Mouse (Mus musculus): ENCODE data around the gene Nudt4.

Nudt4 gene

DNA sequence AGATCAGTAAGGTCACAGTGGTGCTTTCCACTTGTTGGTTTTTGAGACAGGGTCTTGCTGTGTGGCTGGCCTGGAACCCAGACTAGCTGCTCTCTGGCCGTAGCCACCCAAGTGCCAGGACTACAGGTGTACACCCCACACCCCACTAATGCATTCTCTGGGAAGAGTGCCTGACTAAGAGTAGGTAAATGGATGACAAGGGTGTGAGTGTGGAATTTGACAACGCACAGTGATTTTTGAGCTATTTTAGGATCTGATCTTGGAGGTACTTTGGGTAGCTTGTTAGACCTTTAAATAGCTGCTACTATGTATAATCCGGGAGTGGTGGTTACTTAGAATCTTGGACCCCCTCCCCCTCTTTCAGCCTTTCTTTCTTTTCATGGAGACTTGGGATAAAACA lies 24.7 kb downstream of the Nudt4 start:
- no peak for DNase-seq (ENCODE audit: low read depth, low spot score)

DNA sequence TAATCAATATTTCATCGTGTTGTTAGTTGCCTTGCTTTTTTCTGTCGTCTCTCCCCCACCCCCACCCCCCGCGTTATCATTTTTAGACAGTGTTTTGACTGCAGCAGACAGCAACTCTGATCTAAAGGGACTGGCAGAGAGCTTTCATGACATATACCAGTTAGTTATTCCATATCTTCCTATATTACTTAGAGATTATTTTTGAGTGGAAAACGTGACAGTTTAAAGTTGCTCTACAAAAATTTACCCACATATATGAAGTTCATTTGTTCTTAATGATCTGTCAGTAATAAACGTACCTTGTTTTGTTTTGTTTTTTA lies 27.8 kb downstream of the Nudt4 start:
- DNase-seq (ENCODE audit: low read depth, low spot score) = no peak

DNA sequence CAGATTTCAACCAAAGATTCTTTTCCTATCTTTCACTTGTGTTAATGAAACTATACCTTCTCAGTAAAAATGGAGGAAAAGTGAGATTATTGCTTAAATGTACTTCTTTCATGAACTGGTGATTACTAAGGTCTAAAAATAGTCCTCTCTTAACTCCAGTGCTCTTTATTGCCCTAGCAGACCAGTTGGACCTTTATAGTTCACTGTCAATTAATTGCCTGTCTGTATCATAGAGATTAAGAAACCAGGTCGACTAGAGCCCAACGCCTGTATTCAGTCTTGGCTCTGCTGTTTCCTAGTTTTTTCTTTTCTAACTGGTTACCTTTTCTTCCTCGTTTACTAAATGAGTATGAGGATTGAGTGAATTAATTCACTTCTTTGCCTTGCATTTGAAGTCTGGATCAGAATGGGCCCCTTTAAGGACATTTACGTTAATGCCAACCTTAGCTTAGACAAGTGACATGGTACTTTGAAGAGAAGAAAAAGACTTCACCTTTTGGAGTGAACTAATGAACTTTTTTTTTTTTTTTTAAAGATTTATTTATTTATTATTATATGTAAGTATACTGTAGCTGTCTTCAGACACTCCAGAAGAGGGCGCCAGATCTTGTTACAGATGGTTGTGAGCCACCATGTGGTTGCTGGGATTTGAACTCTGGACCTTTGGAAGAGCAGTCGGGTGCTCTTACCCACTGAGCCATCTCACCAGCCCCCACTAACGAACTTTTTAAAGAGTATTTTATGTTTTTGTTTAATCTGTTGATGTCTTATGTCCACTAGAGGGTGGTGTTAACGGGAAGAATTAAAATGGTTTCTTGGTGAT lies 28.3 kb downstream of the Nudt4 start:
- DNase-seq (ENCODE audit: low read depth, low spot score) = no peak

DNA sequence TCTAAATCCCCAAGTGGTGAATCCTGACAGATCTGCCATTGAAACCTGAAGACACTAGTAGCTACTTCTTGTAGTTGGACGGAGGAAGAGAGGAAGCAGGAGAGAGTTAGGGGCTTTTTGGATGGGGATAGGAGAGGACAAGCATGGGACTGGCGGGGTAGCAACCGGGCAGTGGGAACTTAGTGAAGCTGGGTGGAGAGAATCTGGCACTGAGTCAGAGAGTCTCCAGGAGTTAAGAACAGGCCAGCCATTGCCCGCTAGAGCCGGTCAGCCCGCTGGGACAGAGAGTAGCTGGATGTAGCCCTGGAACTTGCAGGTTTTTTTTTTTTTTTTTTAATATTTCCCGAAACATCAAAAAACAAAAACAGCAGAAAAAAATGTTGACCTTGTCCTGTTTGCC lies 30.6 kb downstream of the Nudt4 start:
- DNase-seq (ENCODE audit: low read depth, low spot score) = no peak

DNA sequence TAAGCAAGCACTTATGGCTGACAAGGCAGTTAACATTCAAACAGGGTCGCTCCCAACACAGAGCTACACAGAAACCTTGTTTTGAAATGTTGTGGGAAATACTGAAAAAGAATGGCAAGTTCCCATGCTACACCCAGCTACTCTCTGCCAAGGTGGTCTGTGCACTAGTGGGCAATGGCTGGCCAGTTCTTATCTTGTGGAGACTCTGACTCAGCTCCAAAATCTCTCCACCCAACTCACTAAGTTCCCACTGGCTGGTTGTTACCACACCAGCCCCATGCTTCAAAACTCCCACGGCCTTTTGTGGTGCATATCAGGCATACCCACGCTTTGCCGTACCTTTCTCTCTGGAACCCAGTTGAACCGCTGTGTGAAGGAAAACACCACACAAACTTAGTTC lies 31.0 kb downstream of the Nudt4 start:
- DNase-seq (ENCODE audit: low read depth, low spot score) = no peak

DNA sequence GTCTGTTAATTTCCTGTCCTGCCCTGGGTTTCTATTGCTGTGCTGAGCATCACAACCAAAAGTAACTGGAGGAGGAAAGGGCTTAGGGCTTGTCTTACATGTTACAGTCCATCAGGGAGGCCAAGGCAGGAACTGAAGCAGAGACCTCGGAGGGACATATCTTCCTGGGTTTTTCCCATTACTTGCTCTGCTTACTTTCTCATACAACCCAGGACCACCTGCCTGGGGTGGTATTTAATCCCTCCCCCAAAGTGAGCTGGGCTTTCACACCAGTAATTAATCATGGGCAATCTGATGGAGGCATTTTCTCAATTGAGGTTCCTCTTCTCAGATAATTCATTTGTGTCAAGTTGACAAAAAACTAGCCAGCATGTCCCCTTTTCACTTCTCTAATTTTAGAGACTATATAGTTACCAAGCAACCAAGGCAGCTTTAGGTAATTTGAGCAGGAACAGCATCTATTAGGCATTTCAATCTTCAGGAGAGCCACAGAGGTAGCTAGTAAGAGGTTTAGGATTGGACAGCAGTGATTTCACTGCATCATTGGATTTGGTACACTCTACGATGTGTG lies 33.3 kb downstream of the Nudt4 start:
- DNase-seq (ENCODE audit: low read depth, low spot score) = no peak

DNA sequence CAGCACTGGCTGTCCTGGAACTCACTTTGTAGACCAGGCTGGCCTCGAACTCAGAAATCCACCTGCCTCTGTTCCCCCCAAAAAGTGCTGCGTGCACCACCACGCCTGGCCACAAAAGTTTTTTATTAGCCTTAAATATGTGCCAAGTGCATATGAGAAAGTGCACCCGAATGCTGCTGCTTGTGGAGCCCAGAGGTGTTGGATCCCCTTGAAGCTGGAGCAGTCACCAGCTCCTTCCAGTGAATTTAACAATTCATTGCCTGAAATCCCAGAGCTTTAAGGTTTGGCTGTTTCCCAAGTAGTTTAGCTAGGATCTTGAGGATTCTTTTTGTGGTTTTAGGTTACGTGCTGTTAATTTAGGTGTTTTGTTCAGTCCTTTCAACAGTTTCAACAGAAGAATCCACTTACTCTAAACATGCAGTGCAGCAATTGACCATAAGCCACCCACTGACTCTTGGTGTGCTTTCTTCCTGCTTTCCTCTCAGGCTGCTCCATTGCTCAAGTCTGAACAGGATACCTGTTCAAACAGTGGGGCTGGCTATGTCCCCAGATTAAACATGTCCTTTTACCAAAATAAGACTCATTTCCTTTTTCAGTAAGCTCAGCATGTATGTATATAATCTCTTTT lies 37.3 kb downstream of the Nudt4 start:
- no peak for DNase-seq (ENCODE audit: low read depth, low spot score)

DNA sequence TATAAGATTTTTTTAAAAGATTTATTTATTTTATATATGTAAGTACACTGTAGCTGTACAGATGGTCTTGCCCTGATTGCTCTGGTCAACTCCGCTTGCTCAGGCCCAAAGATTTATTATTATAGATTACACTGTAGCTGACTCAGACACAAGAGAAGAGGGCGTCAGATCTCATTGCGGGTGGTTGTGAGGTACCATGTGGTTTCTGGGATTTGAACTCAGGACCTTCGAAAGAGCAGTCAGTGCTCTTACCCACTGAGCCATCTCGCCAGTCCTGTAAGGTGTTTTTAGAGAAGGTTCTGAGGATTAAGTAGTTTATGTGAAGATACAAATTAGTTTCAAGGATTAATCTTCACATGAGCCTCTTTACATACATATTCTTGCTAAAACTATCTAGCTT lies 38.1 kb downstream of the Nudt4 start:
- DNase-seq (ENCODE audit: low read depth, low spot score) = no peak

DNA sequence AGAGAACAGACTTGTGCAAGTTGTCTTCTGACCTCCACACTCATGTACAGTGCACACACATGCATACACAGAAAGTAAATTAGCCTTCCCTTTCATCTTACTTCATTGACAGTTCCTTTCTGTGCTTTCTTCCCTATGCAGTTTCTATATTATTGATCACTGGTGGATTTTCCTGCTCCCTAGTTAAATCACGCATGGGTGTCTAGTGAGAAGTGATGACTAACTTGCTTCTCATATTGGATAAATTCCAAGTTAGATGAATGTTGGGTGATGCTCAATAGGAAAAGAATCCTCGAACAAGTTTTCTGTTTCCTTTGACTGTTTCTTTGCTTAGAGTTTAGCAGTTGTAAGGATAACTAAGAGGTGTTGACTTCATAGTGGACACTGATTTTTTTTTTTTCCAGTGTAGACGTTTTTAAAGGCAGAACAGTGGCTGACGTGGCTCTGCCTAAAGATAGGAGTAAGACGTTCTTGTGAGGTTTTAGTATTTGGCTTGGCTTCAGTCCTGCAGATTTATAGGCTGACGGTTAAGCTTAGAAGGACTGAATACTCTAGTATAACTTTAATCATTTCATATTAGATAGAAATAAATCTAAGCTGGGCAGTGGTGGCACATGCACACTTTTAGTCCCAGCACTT lies 38.8 kb downstream of the Nudt4 start:
- DNase-seq (ENCODE audit: low read depth, low spot score) = no peak

DNA sequence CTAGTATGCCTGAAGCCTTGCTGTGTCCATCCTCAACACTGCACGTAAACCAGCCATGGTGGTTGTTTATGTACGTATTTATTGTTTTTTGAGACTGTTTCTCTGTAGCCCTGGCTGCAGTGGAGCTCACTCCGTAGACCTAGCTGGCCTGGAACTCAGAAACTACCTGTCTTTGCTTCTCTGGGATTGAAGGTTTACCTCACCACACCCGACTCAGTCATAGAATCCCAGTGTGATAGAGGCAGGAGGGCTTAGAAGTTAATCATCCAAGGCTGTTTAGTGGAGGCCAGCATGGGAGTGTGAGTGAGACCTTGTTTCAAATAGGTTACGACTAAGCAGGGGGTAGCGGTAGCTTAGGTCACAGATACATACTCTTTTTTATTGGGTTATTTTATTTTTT lies 46.3 kb downstream of the Nudt4 start:
- DNase-seq (ENCODE audit: low read depth, low spot score) = no peak

DNA sequence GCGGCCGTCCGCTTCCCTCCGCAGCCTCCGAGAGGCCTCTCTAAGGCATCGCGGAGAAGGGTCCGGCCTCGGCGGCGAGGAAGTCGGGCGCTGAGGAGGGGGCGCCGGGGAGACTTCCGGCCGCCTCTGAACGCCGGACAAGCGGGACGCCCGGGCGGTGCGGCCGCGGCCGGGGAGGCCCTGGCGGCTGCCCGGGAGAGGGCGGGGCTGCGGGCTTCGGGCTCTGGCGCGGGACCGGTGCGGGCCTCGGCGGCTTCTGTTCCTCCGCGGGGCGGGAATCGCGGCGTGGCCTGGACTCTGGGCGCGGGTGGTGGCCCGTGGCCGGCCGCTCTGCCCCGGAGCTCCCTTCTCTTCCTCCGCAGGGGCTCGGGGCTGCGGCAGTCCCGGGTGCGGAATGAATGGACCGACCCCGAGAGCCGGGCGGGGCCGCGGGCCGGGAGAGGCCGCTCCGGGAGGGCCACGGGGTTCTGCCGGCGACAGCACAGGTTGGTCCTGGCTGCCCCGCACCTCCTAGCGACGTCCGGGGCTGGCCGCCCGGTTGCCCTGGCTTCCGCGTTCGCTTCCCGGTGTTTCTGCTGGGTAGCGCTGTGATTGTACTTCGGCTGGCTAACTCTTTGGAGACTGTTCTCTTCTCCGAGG lies 48.5 kb downstream of the Nudt4 start:
- no peak for DNase-seq (ENCODE audit: low read depth, low spot score)

DNA sequence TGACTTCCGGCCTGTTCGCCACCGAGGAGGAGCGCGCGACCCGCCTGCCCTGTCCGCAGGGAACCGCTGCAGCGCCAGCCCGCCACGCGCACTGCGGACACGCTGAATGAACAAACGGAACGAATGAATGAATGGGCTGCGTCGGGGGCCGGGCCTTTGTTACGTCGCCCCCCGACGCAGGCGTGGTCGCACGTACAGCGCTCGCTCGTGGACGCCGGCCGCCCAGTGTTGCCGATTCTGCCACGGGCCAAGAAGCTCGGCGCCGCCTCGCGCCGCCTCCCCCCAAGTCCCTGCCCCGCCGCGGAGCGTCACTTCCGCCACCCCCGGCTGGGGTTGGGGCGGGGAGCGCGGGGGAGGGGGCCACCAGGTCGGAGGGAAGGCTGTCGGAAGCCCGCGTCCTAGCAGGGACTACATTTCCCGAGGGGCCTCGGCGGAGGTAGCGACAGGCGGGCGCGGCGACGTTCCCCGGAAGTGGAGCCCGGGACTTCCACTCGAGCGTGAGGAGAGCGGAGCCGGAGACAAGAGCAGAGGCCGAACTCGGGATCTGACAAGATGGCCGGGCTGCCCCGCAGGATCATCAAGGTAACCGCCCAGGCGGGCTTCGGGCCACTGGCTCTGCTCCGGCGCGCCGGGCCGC lies 49.2 kb downstream of the Nudt4 start, which contains the start of gene Ube2n:
Ube2n (plus strand) TSS at position 490 of the 637 bp plus-strand sequence.
- DNase-seq (ENCODE audit: low read depth, low spot score) = peak; percentile 96

DNA sequence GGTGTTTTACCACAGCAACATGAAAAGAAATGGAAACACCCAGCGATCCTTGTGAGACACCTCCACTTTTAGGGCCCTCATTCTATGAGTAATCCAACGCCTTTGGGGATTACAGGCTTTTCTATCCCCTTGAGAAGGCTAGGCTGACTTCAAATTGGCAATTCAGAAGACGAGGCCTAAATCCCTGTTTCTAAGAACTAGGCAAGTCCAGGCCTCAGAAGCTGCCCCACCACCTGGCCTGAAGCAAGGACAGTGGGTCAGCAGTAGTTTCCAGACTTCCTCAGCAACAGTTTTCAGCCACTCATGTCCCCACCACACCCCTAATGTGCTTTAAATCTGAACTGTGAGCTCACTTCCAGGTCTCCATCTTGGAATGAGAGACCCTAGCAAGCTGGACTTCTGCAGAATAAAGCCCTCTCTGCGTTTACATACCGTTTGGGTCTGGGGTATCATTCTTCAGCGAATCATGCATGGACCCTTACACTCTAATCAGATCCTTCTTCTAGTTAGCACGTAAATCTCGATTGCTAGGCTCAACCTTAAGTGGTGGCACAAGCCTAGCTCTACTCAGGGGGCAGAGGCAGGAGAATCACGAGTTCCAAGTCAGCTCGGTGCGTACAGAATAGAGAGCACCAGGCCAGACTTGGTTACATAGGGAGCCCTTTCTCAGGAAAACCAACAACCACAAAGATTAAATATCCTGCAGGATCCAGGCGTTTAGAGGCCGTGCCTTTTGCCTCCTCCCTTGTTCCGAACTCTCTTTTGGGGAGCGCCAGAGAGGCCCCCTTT lies 50.0 kb downstream of the Nudt4 start:
- DNase-seq (ENCODE audit: low read depth, low spot score) = no peak

DNA sequence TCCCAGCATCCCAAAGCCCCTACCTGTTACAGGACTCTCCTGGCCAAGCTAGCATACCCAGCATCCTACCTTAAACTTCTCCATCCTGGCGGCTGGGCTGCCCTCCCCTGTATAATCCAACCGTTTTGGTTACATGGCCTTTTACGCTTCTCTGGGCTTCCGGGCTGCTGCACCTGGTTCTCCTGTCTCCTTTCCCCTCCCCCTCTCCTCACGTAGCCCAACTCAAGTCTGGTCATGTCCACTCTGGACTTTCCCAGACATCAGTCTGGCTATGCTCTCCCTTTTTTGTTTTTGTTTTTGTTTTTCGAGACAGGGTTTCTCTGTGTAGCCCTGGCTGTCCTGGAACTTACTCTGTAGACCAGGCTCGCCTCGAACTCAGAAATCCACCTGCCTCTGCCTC lies 51.3 kb downstream of the Nudt4 start:
- no peak for DNase-seq (ENCODE audit: low read depth, low spot score)

DNA sequence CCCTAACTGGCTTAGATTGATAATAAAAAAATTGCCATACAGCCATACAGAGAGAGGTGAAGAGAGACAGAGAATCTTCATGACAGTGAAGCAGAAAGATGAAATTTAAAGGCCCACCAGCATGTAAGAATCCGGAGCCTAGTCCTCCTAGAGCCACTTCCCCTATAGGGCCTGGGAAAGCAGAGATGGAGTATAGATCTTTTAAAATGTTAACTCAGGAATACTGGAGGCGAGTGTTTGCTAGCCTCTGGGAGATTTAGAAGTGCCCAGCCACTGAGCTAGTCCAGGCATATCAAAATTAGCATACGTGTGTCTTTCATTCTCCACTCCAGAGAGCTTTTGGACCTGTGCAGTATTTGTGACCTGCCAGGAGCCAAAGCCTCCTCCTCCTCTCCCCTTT lies 54.7 kb downstream of the Nudt4 start:
- no peak for DNase-seq (ENCODE audit: low read depth, low spot score)

DNA sequence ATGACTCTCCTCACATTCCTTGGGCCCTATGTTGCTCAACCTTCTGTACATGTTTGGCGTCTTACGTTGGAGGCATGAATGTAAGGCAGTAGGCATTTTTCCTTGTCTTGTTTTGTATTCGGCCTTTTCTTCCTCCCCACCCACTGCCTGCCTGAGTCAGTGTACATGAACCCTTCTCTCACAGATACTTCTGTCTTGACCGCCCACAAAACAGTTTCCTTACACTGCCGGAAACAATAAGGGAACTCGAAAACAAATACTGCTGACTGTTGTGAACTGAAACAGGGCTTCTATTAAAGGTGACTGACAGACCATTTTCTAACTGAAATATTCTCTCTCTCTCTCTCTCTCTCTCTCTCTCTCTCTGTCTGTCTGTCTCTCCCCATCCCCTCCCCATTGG lies 55.2 kb downstream of the Nudt4 start:
- no peak for DNase-seq (ENCODE audit: low read depth, low spot score)

DNA sequence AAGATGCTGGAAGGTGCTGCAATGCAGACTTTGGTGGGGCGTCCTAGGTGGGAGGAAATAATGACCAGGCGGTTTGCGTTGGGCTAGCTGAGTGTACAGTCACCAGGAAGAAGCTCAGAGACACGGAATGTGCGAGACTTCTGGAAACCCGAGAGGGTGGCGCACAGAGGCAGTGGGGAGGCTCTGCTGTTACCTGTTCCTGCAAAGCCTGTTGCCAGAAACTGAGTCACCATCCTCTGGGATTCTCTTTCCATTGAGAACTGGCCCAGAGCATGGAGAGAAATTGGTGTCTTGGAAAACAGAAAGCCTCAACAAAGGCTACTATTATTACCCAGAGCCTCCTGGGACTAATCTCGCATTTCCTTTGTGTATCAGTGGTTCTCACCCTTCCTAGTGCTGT lies 55.8 kb downstream of the Nudt4 start:
- no peak for DNase-seq (ENCODE audit: low read depth, low spot score)

DNA sequence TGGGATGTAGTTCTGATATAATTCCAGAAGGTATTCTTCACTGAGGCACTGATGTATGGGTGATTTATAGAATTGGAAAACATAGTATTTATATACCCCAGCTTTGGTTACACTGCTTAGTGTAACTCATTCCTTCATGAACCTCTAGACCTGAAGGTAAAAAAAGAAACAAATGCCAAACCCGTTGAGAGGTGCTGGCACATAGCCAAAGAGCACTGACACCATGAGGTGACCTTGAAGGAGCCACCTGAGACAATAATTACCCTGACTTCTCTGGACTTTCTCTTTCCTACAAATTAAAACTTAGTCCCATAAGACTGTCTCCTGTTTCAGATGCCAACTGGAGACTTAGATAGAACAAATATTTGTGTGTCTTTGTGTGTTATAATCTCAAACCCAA lies 59.6 kb downstream of the Nudt4 start:
- DNase-seq (ENCODE audit: low read depth, low spot score) = no peak

DNA sequence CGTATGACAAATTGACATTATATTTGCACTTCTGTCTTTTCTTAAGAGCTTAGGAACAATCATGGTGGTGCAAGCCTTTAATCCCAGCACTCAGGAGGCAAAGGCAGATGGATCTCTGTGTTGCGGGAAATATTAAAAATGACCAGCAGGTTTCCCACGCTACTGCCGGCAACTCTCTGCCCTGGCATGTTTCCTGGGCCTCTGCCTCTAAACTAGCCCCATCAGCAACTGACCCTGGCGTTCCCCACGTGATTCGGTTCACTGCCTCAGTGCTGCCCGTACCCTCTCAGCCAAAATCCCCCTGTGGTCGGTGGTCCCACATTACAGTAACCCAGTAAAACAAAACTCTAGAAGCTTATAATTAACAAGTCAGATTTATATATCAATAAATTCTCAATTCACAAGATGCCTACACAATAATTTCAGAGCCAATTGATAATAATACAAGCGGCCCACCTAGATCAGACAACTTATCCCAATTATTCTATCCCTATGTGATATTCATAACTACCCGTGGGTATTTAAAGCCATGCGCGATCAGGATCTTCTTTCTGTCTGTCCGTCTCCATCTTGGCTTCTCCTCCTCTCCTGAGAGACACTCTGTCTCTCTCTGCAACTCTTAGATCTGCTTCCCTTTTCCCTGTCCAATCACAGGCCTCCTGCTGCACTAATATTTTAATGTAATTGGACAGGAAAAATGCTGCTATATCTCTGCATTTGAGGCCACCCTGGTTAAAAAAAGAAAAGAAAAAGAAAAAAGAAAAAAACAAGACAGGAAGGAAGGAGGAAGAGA lies 60.3 kb downstream of the Nudt4 start:
- no peak for DNase-seq (ENCODE audit: low read depth, low spot score)

DNA sequence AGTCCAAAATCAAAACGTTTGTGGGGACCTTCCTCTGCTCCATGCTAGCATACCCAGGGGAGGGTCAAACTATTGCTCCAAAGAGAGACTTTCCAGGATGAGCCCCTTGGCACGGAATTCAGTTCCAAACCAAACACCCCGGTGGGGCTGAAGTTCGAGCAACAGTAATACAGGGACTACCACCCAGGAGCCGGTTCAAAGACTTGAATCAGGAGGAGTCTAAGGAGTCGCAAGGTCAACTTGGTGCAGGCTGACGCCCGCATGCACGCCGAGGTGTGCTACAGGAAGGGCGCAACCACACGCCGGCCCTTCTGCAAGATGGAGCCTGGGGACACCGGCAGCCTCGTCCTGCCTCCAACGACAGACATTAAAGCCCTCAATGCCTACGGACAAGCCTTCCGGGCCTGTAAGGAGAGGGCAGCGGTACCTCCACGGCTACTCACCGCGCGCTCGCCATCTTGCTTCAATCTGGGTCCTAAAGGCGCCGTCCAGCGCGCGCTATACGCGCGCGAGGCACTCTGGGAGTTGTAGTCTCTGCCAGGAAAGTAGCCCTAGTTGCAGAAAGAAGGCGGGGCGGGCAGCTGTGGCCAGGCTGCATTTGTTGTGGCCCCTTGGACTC lies 62.4 kb downstream of the Nudt4 start, which contains the start of gene Mrpl42:
Mrpl42 (minus strand) TSS at position 478 of the 619 bp plus-strand sequence.
- DNase-seq (ENCODE audit: low read depth, low spot score) = peak; percentile 72

All from retina, postnatal 7 days (tissue).